Mouse (Mus musculus) neural tube, embryonic 15.5 days (tissue): ENCODE data around the gene Susd6. TPM values are rescaled to one million over a fixed set of nuclear protein-coding genes. Genes with fewer than 3 reads are reported as not detected.

Experiments used
- ATAC-seq: fragments of 200-750 bp; cut with Nextera tagmentation; 2 replicates; pipeline ENCODE4 v1.8.0; 2017; ENCODE audit warnings: mild to moderate bottlenecking, moderate TSS enrichment, moderate library complexity; ENCODE audit not compliant: low FRiP score
- H3K27ac ChIP-seq: fragments of 300-500 bp; sonication (generic); replicated peaks from 2 replicates; pipeline ENCODE4 v1.5.1; 2015; ENCODE audit warnings: mild to moderate bottlenecking, inconsistent platforms
- H3K27me3 ChIP-seq: fragments of 300-500 bp; sonication (generic); replicated peaks from 2 replicates; pipeline ENCODE4 v1.6.1; 2015; ENCODE audit warnings: inconsistent platforms
- H3K36me3 ChIP-seq: fragments of 300-500 bp; sonication (generic); 2 replicates; pipeline ENCODE4 v1.6.1; 2015; ENCODE audit warnings: inconsistent platforms
- H3K4me1 ChIP-seq: fragments of 300-500 bp; sonication (generic); 2 replicates; pipeline ENCODE4 v1.6.1; 2015; ENCODE audit warnings: inconsistent platforms
- H3K4me2 ChIP-seq: fragments of 300-500 bp; sonication (generic); 2 replicates; pipeline ENCODE4 v1.6.1; 2015; ENCODE audit warnings: inconsistent platforms, mild to moderate bottlenecking, moderate library complexity
- H3K4me3 ChIP-seq: fragments of 300-500 bp; sonication (generic); replicated peaks from 2 replicates; pipeline ENCODE4 v1.5.1; 2015; ENCODE audit warnings: mild to moderate bottlenecking, inconsistent platforms
- H3K9ac ChIP-seq: fragments of 300-500 bp; sonication (generic); replicated peaks from 2 replicates; pipeline ENCODE4 v1.6.1; 2015; ENCODE audit warnings: mild to moderate bottlenecking, inconsistent platforms
- H3K9me3 ChIP-seq: fragments of 300-500 bp; sonication (generic); replicated peaks from 2 replicates; pipeline ENCODE4 v1.6.1; 2016; ENCODE audit warnings: inconsistent platforms
- WGBS: fragments of 180-500 bp; shearing (Covaris S2); methylation state at CpG from one replicate; pipeline ENCODE4 v1.1.7; 2015; ENCODE audit warnings: mixed read lengths; 5-methylcytosine and 5-hydroxymethylcytosine counted together
- polyA plus RNA-seq: library from polyadenylated mRNA; unstranded; fragments of >200 nt; fragmentation: Nextera tagmentation; extraction: Ambion mirVana; gene quantifications from 2 replicates; pipeline ENCODE4 v1.2.1, GENCODE M21; 2015

The Susd6 gene
- polyA plus RNA-seq, 1 experiment from 2014 or later = 9.1 TPM

- H3K9me3 ChIP-seq = no peaks in the 10 kb centered on the region
- no peak for ATAC-seq
- H3K27me3 ChIP-seq = no peaks in the 10 kb centered on the region
- no peak overlapping the region for H3K4me3 ChIP-seq
- H3K27ac ChIP-seq = no peak overlapping the region
- no peak overlapping the region for H3K4me2 ChIP-seq
- no peaks in the 10 kb centered on the region for H3K36me3 ChIP-seq
- no peak overlapping the region for H3K9ac ChIP-seq
- H3K4me1 ChIP-seq = peaks cover 12% of the 10 kb centered on the region
- WGBS = 75% methylated on average over 1 of the region's 1 CpGs
Observed at GRCm38 (mm10) chr12:80832313-80832712, 42.0 kb downstream of the Susd6 start.

- Histone ChIP-seq H3K4me3 (no peak overlapping the region), H3K9me3 (no peaks in the 10 kb centered on the region), H3K36me3 (no peaks in the 10 kb centered on the region), H3K4me1 (0 out of 2 replicates have a peak, but pooled peaks cover 6% of the 10 kb centered on the region), H3K27ac (no peak overlapping the region), H3K4me2 (no peak overlapping the region), H3K9ac (no peak overlapping the region), H3K27me3 (no peaks in the 10 kb centered on the region)
- no peak for ATAC-seq
- 44% methylated on average over 2 of the region's 2 CpGs for WGBS
Observed at GRCm38 (mm10) chr12:80833541-80833940, 43.2 kb downstream of the Susd6 start.

GRCm38 (mm10) chr12:80834156-80834900 lies 44.0 kb downstream of the Susd6 start:
- no peak overlapping the region for H3K27ac ChIP-seq
- H3K36me3 ChIP-seq = no peaks in the 10 kb centered on the region
- no peak overlapping the region for H3K4me3 ChIP-seq
- H3K4me1 ChIP-seq = 0 out of 2 replicates have a peak, but pooled peaks cover 12% of the 10 kb centered on the region
- 95% methylated on average over 3 of the region's 3 CpGs for WGBS
- no peaks in the 10 kb centered on the region for H3K27me3 ChIP-seq
- H3K9ac ChIP-seq = no peak overlapping the region
- H3K4me2 ChIP-seq = no peak overlapping the region
- no peak for ATAC-seq
- H3K9me3 ChIP-seq = no peaks in the 10 kb centered on the region

- Histone ChIP-seq H3K4me1 (0 out of 2 replicates have a peak, but pooled peaks cover 12% of the 10 kb centered on the region), H3K27ac (no peak overlapping the region), H3K4me3 (no peak overlapping the region), H3K36me3 (no peaks in the 10 kb centered on the region), H3K9me3 (no peaks in the 10 kb centered on the region), H3K9ac (no peak overlapping the region), H3K4me2 (no peak overlapping the region), H3K27me3 (no peaks in the 10 kb centered on the region)
- 89% methylated on average over 6 of the region's 8 CpGs for WGBS
- ATAC-seq = no peak
Observed at GRCm38 (mm10) chr12:80834901-80835570, 44.7 kb downstream of the Susd6 start.

- no peaks in the 10 kb centered on the region for H3K9me3 ChIP-seq
- 71% methylated on average over 3 of the region's 3 CpGs for WGBS
- H3K4me3 ChIP-seq = no peak overlapping the region
- 0 out of 2 replicates have a peak, but pooled peaks cover 12% of the 10 kb centered on the region for H3K4me1 ChIP-seq
- no peaks in the 10 kb centered on the region for H3K36me3 ChIP-seq
- H3K4me2 ChIP-seq = no peak overlapping the region
- H3K9ac ChIP-seq = no peak overlapping the region
- H3K27me3 ChIP-seq = no peaks in the 10 kb centered on the region
- no peak for ATAC-seq
- no peak overlapping the region for H3K27ac ChIP-seq
Observed at GRCm38 (mm10) chr12:80837614-80838013, 47.3 kb downstream of the Susd6 start.

- no peak for ATAC-seq
- H3K9ac ChIP-seq = no peak overlapping the region
- no peaks in the 10 kb centered on the region for H3K27me3 ChIP-seq
Observed at GRCm38 (mm10) chr12:80838271-80838670, 48.0 kb downstream of the Susd6 start.

GRCm38 (mm10) chr12:80838787-80839186 lies 48.5 kb downstream of the Susd6 start:
- Histone ChIP-seq H3K4me3 (no peak overlapping the region), H3K4me1 (peaks cover 15% of the 10 kb centered on the region; the same call in 1 of the 2 replicates), H3K9ac (no peak overlapping the region), H3K27me3 (no peaks in the 10 kb centered on the region), H3K36me3 (no peaks in the 10 kb centered on the region), H3K9me3 (no peaks in the 10 kb centered on the region), H3K4me2 (no peak overlapping the region), H3K27ac (no peak overlapping the region)
- 83% methylated on average over 2 of the region's 2 CpGs for WGBS
- no peak for ATAC-seq

More at GRCm38 (mm10) chr12:80838271-80838670, 48.0 kb downstream of the Susd6 start:
- Histone ChIP-seq H3K9me3 (no peaks in the 10 kb centered on the region), H3K36me3 (no peaks in the 10 kb centered on the region), H3K27ac (no peak overlapping the region), H3K4me1 (peaks cover 14% of the 10 kb centered on the region; the same call in 1 of the 2 replicates), H3K4me3 (no peak overlapping the region), H3K4me2 (no peak overlapping the region)

GRCm38 (mm10) chr12:80839631-80840030 lies 49.3 kb downstream of the Susd6 start:
- no peak for ATAC-seq
- WGBS = 61% methylated on average over 2 of the region's 2 CpGs
- no peak overlapping the region for H3K27ac ChIP-seq
- H3K27me3 ChIP-seq = no peaks in the 10 kb centered on the region
- no peaks in the 10 kb centered on the region for H3K36me3 ChIP-seq
- no peaks in the 10 kb centered on the region for H3K9me3 ChIP-seq
- H3K9ac ChIP-seq = no peak overlapping the region
- no peak overlapping the region for H3K4me2 ChIP-seq
- H3K4me1 ChIP-seq = peaks cover 24% of the 10 kb centered on the region; the same call in 1 of the 2 replicates
- no peak overlapping the region for H3K4me3 ChIP-seq

- H3K4me1 ChIP-seq = peaks cover 27% of the 10 kb centered on the region; the same call in 1 of the 2 replicates
- H3K27ac ChIP-seq = no peak overlapping the region
- no peak for ATAC-seq
- no peak overlapping the region for H3K4me2 ChIP-seq
- 90% methylated on average over 1 of the region's 1 CpGs for WGBS
- no peaks in the 10 kb centered on the region for H3K9me3 ChIP-seq
- no peak overlapping the region for H3K4me3 ChIP-seq
- no peaks in the 10 kb centered on the region for H3K36me3 ChIP-seq
- H3K9ac ChIP-seq = no peak overlapping the region
- H3K27me3 ChIP-seq = no peaks in the 10 kb centered on the region
Observed at GRCm38 (mm10) chr12:80841618-80842017, 51.3 kb downstream of the Susd6 start.

- Histone ChIP-seq H3K9me3 (no peaks in the 10 kb centered on the region), H3K4me2 (no peak overlapping the region), H3K4me3 (no peak overlapping the region), H3K36me3 (no peaks in the 10 kb centered on the region), H3K27ac (no peak overlapping the region), H3K9ac (no peak overlapping the region), H3K27me3 (no peaks in the 10 kb centered on the region), H3K4me1 (peaks cover 30% of the 10 kb centered on the region; the same call in 1 of the 2 replicates)
- 98% methylated on average over 1 of the region's 1 CpGs for WGBS
- ATAC-seq = no peak
Observed at GRCm38 (mm10) chr12:80842609-80843008, 52.3 kb downstream of the Susd6 start.

GRCm38 (mm10) chr12:80843236-80843635 lies 52.9 kb downstream of the Susd6 start:
- no peaks in the 10 kb centered on the region for H3K36me3 ChIP-seq
- no peak for ATAC-seq
- no peak overlapping the region for H3K4me3 ChIP-seq
- peaks cover 30% of the 10 kb centered on the region; the same call in 1 of the 2 replicates for H3K4me1 ChIP-seq
- H3K27ac ChIP-seq = no peak overlapping the region
- no peak overlapping the region for H3K9ac ChIP-seq
- 67% methylated on average over 2 of the region's 2 CpGs for WGBS
- no peaks in the 10 kb centered on the region for H3K27me3 ChIP-seq
- H3K9me3 ChIP-seq = no peaks in the 10 kb centered on the region
- no peak overlapping the region for H3K4me2 ChIP-seq
